Mouse (Mus musculus): Measurements from ENCODE around the gene Ccl27a. TPM values are rescaled to one million over a fixed set of nuclear protein-coding genes. Genes with fewer than 3 reads are reported as not detected.
A peak's percentile ranks its signal among the peaks of the same experiment; 100 is the strongest.

The Ccl27a gene
- total and polyA plus RNA-seq, 3 experiments: 17.7 to 23.6 (median 20.2) TPM

GRCm38 (mm10) chr4:41760911-41761310, 13.1 kb downstream of the Ccl27a start:
- Histone ChIP-seq H3K27ac (peak overlapping the region; percentile 94), H3K9ac (ENCODE audit: low read depth, low read length) (peak overlapping the region; percentile 79), H3K36me3 (ENCODE audit: control insufficient read depth, insufficient read depth, low read length) (no peaks in the 10 kb centered on the region; the same call in 1 of the 2 replicates), H3K4me3 (peak overlapping the region; percentile 54), H3K79me2 (replicated peaks; ENCODE audit: control insufficient read depth, insufficient read depth, low read length) (no peaks in the 10 kb centered on the region), H3K4me1 (ENCODE audit: control insufficient read depth, insufficient read depth, low read length) (peaks cover 6% of the 10 kb centered on the region), H3K27me3 (ENCODE audit: control insufficient read depth, insufficient read depth, low read length) (no peaks in the 10 kb centered on the region)
- intact Hi-C loops (cut with DNase I): no loop called here
- TF ChIP-seq POLR2A (IDR thresholded peaks at IDR 0.05; ENCODE audit: insufficient read depth, low read depth, low read length) (no peak), EP300 (IDR thresholded peaks at IDR 0.05; ENCODE audit: insufficient read depth, low read depth, low read length) (no peak), CTCF (IDR thresholded peaks at IDR 0.05) (no peak)
- 46% methylated on average over 4 of the region's 4 CpGs for WGBS
- DNase-seq: no peak

GRCm38 (mm10) chr4:41760288-41760721, 13.7 kb downstream of the Ccl27a start:
- H3K4me3 ChIP-seq: peak overlapping the region; percentile 54
- H3K79me2 ChIP-seq (replicated peaks; ENCODE audit: control insufficient read depth, insufficient read depth, low read length): no peaks in the 10 kb centered on the region
- intact Hi-C loops (cut with DNase I): no loop called here
- no peaks in the 10 kb centered on the region; the same call in 1 of the 2 replicates for H3K36me3 ChIP-seq (ENCODE audit: control insufficient read depth, insufficient read depth, low read length)
- H3K9ac ChIP-seq (ENCODE audit: low read depth, low read length): peak overlapping the region; percentile 79
- DNase-seq: peak; percentile 92 to 95
- H3K4me1 ChIP-seq (ENCODE audit: control insufficient read depth, insufficient read depth, low read length): peaks cover 6% of the 10 kb centered on the region
- WGBS: 2% methylated on average over 15 of the region's 15 CpGs
- peak overlapping the region; percentile 94 for H3K27ac ChIP-seq
- TF ChIP-seq EP300 (IDR thresholded peaks at IDR 0.05; ENCODE audit: insufficient read depth, low read depth, low read length): 0 out of 2 replicates have a peak, but pooled peaks have one; percentile 37
- peak; percentile 86 for TF ChIP-seq POLR2A (IDR thresholded peaks at IDR 0.05; ENCODE audit: insufficient read depth, low read depth, low read length)
- TF ChIP-seq CTCF (IDR thresholded peaks at IDR 0.05): peak; percentile 29; the same call in 1 of the 2 replicates
- H3K27me3 ChIP-seq (ENCODE audit: control insufficient read depth, insufficient read depth, low read length): no peaks in the 10 kb centered on the region

DNA sequence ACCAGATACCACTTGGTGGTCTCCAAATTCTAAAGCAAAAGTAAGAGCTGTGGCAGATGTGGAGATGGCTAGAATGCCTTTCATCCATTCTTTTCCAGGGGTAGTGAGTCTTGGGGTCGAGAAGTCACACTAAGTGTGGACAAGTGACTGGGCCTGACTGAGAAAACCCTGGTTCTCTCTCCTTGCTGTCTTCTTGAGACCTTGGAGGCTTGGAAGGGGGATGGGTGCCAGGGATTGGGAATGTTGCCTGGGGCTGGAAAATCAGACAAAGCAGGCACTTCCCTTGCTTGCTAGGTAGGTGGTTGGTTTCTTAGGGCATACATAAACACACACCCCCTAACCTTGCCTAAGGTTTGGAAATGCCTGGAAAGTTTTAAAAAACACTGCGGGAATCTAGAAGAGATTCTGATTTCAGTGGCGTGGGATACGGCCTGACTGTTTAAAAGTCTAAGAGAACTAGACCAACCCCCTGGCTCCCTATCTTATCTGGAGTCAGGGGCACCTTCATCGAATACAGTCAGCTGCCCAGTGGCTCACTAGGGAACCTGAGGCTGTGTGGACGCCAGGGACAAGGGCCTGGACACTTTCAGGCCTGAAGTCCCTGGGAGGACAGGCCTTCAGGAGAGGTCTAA, 14.3 kb downstream of the Ccl27a start:
- Histone ChIP-seq H3K27me3 (ENCODE audit: control insufficient read depth, insufficient read depth, low read length) (no peaks in the 10 kb centered on the region), H3K9ac (ENCODE audit: low read depth, low read length) (peak overlapping the region; percentile 65), H3K27ac (peak overlapping the region; percentile 94), H3K4me1 (ENCODE audit: control insufficient read depth, insufficient read depth, low read length) (peaks cover 6% of the 10 kb centered on the region), H3K4me3 (peak overlapping the region; percentile 54), H3K36me3 (ENCODE audit: control insufficient read depth, insufficient read depth, low read length) (no peaks in the 10 kb centered on the region; the same call in 1 of the 2 replicates), H3K79me2 (replicated peaks; ENCODE audit: control insufficient read depth, insufficient read depth, low read length) (no peaks in the 10 kb centered on the region)
- 20% methylated on average over 6 of the region's 6 CpGs for WGBS
- no peak for DNase-seq
- intact Hi-C loops (cut with DNase I): loop anchor here (2.0 kb wide), 1 partner anchor 15 kb away; the partner anchor contains the start of gene Ccl27a
- TF ChIP-seq CTCF (IDR thresholded peaks at IDR 0.05): no peak
- TF ChIP-seq EP300 (IDR thresholded peaks at IDR 0.05; ENCODE audit: insufficient read depth, low read depth, low read length): no peak
- no peak for TF ChIP-seq POLR2A (IDR thresholded peaks at IDR 0.05; ENCODE audit: insufficient read depth, low read depth, low read length)

DNA sequence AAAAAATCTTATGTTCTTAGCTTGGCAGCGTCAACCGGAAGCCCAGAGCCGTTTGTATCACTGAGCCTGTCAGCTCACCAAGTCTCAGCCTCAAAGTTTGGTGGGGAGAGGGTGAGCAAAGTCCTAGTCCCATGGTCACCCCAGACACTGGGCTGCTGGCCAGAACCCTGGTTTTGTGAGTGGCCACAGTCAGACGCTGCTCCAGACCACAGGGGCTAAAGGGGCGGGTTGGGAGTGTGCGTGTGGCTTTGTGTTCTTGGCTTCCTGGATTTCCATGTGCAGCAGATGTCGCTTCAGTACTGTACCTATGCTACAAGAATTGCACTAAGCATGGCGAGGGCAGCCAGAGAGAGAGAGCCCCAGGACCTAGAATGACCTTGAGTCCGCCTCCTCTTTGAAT, 14.8 kb downstream of the Ccl27a start:
- Histone ChIP-seq H3K4me1 (ENCODE audit: control insufficient read depth, insufficient read depth, low read length) (peaks cover 6% of the 10 kb centered on the region), H3K36me3 (ENCODE audit: control insufficient read depth, insufficient read depth, low read length) (no peaks in the 10 kb centered on the region; the same call in 1 of the 2 replicates), H3K79me2 (replicated peaks; ENCODE audit: control insufficient read depth, insufficient read depth, low read length) (no peaks in the 10 kb centered on the region), H3K27me3 (ENCODE audit: control insufficient read depth, insufficient read depth, low read length) (no peaks in the 10 kb centered on the region), H3K27ac (peak overlapping the region; percentile 94), H3K4me3 (no peak overlapping the region), H3K9ac (ENCODE audit: low read depth, low read length) (no peak overlapping the region)
- DNase-seq: no peak
- TF ChIP-seq CTCF (IDR thresholded peaks at IDR 0.05): peak; percentile 4; the same call in 1 of the 2 replicates
- TF ChIP-seq EP300 (IDR thresholded peaks at IDR 0.05; ENCODE audit: insufficient read depth, low read depth, low read length): 0 out of 2 replicates have a peak, but pooled peaks have one; percentile 38
- no peak for TF ChIP-seq POLR2A (IDR thresholded peaks at IDR 0.05; ENCODE audit: insufficient read depth, low read depth, low read length)
- intact Hi-C loops (cut with DNase I): loop anchor here (2.0 kb wide), 1 partner anchor 16 kb away; the partner anchor contains the start of gene Ccl27a
- WGBS: 44% methylated on average over 9 of the region's 9 CpGs

GRCm38 (mm10) chr4:41758701-41759100, 15.3 kb downstream of the Ccl27a start:
- 87% methylated on average over 4 of the region's 4 CpGs for WGBS
- TF ChIP-seq POLR2A (IDR thresholded peaks at IDR 0.05; ENCODE audit: insufficient read depth, low read depth, low read length) (no peak), CTCF (IDR thresholded peaks at IDR 0.05) (no peak), EP300 (IDR thresholded peaks at IDR 0.05; ENCODE audit: insufficient read depth, low read depth, low read length) (no peak)
- intact Hi-C loops (cut with DNase I): loop anchor here (2.0 kb wide), 1 partner anchor 16 kb away; the partner anchor contains the start of gene Ccl27a
- H3K36me3 ChIP-seq (ENCODE audit: control insufficient read depth, insufficient read depth, low read length): no peaks in the 10 kb centered on the region; the same call in 1 of the 2 replicates
- H3K27ac ChIP-seq: peak overlapping the region; percentile 94
- peaks cover 6% of the 10 kb centered on the region for H3K4me1 ChIP-seq (ENCODE audit: control insufficient read depth, insufficient read depth, low read length)
- H3K79me2 ChIP-seq (replicated peaks; ENCODE audit: control insufficient read depth, insufficient read depth, low read length): no peaks in the 10 kb centered on the region
- H3K4me3 ChIP-seq: no peak overlapping the region
- no peak for DNase-seq
- no peaks in the 10 kb centered on the region for H3K27me3 ChIP-seq (ENCODE audit: control insufficient read depth, insufficient read depth, low read length)
- H3K9ac ChIP-seq (ENCODE audit: low read depth, low read length): no peak overlapping the region

- Histone ChIP-seq H3K4me3 (no peak overlapping the region), H3K36me3 (ENCODE audit: control insufficient read depth, insufficient read depth, low read length) (no peaks in the 10 kb centered on the region; the same call in 1 of the 2 replicates), H3K79me2 (replicated peaks; ENCODE audit: control insufficient read depth, insufficient read depth, low read length) (no peaks in the 10 kb centered on the region), H3K4me1 (ENCODE audit: control insufficient read depth, insufficient read depth, low read length) (peaks cover 6% of the 10 kb centered on the region), H3K27ac (no peak overlapping the region), H3K9ac (ENCODE audit: low read depth, low read length) (no peak overlapping the region), H3K27me3 (ENCODE audit: control insufficient read depth, insufficient read depth, low read length) (no peaks in the 10 kb centered on the region)
- DNase-seq: no peak
- 60% methylated on average over 11 of the region's 11 CpGs for WGBS
- intact Hi-C loops (cut with DNase I): loop anchor here (2.0 kb wide), 1 partner anchor 17 kb away; the partner anchor contains the start of gene Ccl27a
- TF ChIP-seq EP300 (IDR thresholded peaks at IDR 0.05; ENCODE audit: insufficient read depth, low read depth, low read length): no peak
- no peak for TF ChIP-seq POLR2A (IDR thresholded peaks at IDR 0.05; ENCODE audit: insufficient read depth, low read depth, low read length)
- no peak for TF ChIP-seq CTCF (IDR thresholded peaks at IDR 0.05)
Measured at GRCm38 (mm10) chr4:41758021-41758420, 16.0 kb downstream of the Ccl27a start.

Measured in heart, adult 2 months (tissue).